Mouse (Mus musculus) liver, adult 2 months (tissue): ENCODE data around the gene Cldn15. TPM values are rescaled to one million over a fixed set of nuclear protein-coding genes. Genes with fewer than 3 reads are reported as not detected.
"Not testable (repeated sequence)": the region's sequence is repeated elsewhere in the genome, so short reads cannot be mapped to it uniquely, and the experiment has no call there.

Experiments
- DNase-seq: peaks from one replicate; pipeline ENCODE4 v3.0.0-alpha.2; 2011; ENCODE audit warnings: low read depth, low spot score; ENCODE audit errors: extremely low read depth
- H3K27ac ChIP-seq: fragments of 200-500 bp; replicated peaks from 2 replicates; pipeline ENCODE4 v1.5.1; 2012; ENCODE audit warnings: low read depth, mild to moderate bottlenecking, control low read depth, inconsistent platforms, low read length; ENCODE audit not compliant: insufficient read depth
- H3K27me3 ChIP-seq: fragments of 200-500 bp; 2 replicates; pipeline ENCODE4 v1.6.1; 2012; ENCODE audit warnings: mild to moderate bottlenecking, moderate library complexity, low read length, inconsistent platforms; ENCODE audit not compliant: control insufficient read depth, insufficient read depth
- H3K36me3 ChIP-seq: fragments of 200-500 bp; 2 replicates; pipeline ENCODE4 v1.6.1; 2012; ENCODE audit warnings: low read length, inconsistent platforms; ENCODE audit not compliant: control insufficient read depth, insufficient read depth
- H3K4me1 ChIP-seq: fragments of 200-500 bp; 2 replicates; pipeline ENCODE4 v1.6.1; 2011; ENCODE audit warnings: low read length; ENCODE audit not compliant: control insufficient read depth, insufficient read depth
- H3K4me3 ChIP-seq: fragments of 200-500 bp; 2 replicates; pipeline ENCODE4 v1.5.1; 2011; ENCODE audit warnings: low read depth, mild to moderate bottlenecking, control low read depth, low read length, moderate library complexity; ENCODE audit not compliant: insufficient read depth
- H3K79me2 ChIP-seq: fragments of 200-500 bp; 2 replicates; pipeline ENCODE4 v1.6.1; 2012; ENCODE audit warnings: inconsistent platforms, mild to moderate bottlenecking, low read length, moderate library complexity; ENCODE audit not compliant: control insufficient read depth, insufficient read depth
- H3K9ac ChIP-seq: fragments of 200-500 bp; 2 replicates; pipeline ENCODE4 v1.6.1; 2012; ENCODE audit warnings: low read depth, mild to moderate bottlenecking, control low read depth, inconsistent platforms, low read length
- CTCF ChIP-seq: fragments of 200-500 bp; IDR thresholded peaks from 2 replicates; pipeline ENCODE4 v1.5.1; 2011; ENCODE audit warnings: low read depth, low read length, control low read depth
- POLR2A ChIP-seq: fragments of 200-500 bp; IDR thresholded peaks from 2 replicates; pipeline ENCODE4 v1.6.1; 2011; ENCODE audit warnings: low read length, control low read depth; ENCODE audit not compliant: insufficient read depth; ENCODE audit errors: extremely low read depth
- WGBS: fragments of 180-500 bp; shearing (Covaris S2); methylation state at CpG from one replicate; pipeline ENCODE4 v1.1.7; 2018; 5-methylcytosine and 5-hydroxymethylcytosine counted together
- polyA plus RNA-seq: library from polyadenylated mRNA; depleted of rRNA; stranded (reverse); fragments of >200 nt; gene quantifications from 2 replicates; pipeline ENCODE4 v1.2.3, GENCODE M21; 2012
- total RNA-seq: library from RNA; depleted of rRNA; stranded (reverse); fragments of >200 nt; gene quantifications from 2 replicates; pipeline ENCODE4 v1.2.3, GENCODE M21; 2014

The Cldn15 gene
- total and polyA plus RNA-seq, 2 experiments = 0.46 to 0.81 TPM

DNA sequence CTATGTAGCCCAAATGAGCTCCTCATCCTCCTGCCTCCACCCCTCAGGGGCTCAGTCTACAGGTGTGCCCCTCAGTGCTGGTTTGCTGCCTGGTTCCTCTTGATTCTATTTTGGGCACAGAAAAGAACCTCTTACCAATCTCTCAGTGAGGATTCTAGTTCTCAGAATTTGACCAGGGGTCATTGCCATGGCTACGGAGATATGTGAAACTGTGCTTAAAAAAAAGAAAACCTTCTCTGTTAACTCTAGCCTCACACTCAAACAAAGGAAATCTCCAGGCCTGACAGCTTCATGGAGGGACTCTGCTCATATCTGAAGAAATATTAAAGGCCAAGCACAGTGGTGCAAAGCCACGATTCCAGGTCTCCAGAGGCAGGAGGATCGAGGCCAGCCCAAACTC lies 23.6 kb upstream of the Cldn15 start:
- Histone ChIP-seq H3K9ac (no peak overlapping the region), H3K4me1 (no peaks in the 10 kb centered on the region), H3K4me3 (no peak overlapping the region), H3K27ac (no peak overlapping the region), H3K79me2 (no peaks in the 10 kb centered on the region), H3K36me3 (no peaks in the 10 kb centered on the region), H3K27me3 (no peaks in the 10 kb centered on the region)
- WGBS = 74% methylated on average over 3 of the region's 3 CpGs
- no peak for DNase-seq
- TF ChIP-seq POLR2A (no peak), CTCF (no peak)

DNA sequence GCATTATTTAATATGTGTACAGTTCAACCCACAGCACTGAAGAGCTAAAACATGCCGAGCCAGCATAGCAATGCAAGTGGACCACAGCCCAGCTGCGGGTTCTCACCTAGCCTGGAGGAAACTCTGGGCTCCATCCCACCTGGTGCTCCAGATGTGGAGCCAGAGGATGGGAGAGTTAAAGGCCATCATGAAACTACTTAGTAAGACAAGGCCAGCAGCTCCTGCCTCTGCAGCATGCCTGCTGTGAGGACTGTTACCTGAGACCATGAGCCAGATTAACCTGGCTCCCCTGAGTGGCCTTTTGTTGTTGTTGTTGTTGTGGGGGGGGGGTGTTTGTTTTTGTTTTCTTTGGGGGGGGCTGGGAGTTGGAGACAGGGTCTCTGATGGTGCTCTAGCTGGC lies 23.0 kb upstream of the Cldn15 start:
- Histone ChIP-seq H3K79me2 (no peaks in the 10 kb centered on the region), H3K4me3 (no peak overlapping the region), H3K9ac (no peak overlapping the region), H3K27ac (no peak overlapping the region), H3K27me3 (no peaks in the 10 kb centered on the region), H3K36me3 (no peaks in the 10 kb centered on the region), H3K4me1 (no peaks in the 10 kb centered on the region)
- DNase-seq = no peak
- no peak for TF ChIP-seq POLR2A
- no peak for TF ChIP-seq CTCF
- WGBS = 90% methylated on average over 2 of the region's 2 CpGs

DNA sequence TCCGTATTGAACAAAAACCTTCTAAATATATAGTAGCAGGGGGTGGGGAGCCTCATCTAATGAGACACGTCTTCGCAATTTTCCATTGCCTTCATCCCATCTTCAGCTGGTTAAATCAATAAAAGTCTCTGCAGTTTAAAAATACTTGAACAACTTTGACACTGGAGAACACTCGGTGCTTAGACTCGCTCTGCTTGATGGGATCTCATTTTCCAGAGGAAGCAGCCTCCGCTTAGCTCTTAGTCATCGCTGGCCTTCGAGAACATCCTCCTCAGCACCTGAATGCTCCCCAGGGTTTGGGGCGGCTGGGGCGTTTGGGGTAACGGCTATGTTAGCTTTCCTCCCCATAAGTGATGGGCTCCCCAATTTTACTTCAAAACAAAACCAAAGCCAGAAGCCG lies 21.3 kb upstream of the Cldn15 start:
- Histone ChIP-seq H3K27ac (no peak overlapping the region), H3K4me1 (no peaks in the 10 kb centered on the region), H3K79me2 (no peaks in the 10 kb centered on the region), H3K36me3 (no peaks in the 10 kb centered on the region), H3K9ac (no peak overlapping the region), H3K27me3 (no peaks in the 10 kb centered on the region), H3K4me3 (no peak overlapping the region)
- no peak for TF ChIP-seq CTCF
- TF ChIP-seq POLR2A = no peak
- 81% methylated on average over 12 of the region's 12 CpGs for WGBS
- DNase-seq = no peak

DNA sequence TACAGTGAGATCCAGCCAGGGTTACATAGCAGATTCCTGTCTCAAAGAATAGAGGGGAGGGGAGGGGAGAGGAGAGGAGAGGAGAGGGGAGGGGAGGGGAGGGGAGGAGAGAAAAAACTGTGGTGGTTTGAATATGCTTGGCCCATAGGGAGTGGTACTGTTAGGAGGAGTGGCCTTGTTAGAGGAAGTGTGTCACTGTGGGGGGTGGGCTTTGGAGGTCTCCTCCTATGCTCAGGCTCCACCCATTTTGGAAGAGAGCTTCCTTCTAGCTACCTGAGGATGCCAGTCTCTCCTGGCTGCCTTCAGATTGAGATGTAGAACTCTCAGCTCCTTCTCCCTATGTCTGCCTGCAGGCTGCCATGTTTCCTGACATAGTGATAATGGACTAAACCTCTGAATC lies 18.5 kb upstream of the Cldn15 start:
- no peak overlapping the region for H3K4me3 ChIP-seq
- no peak overlapping the region for H3K9ac ChIP-seq
- no peak overlapping the region for H3K27ac ChIP-seq
- H3K36me3 ChIP-seq = no peaks in the 10 kb centered on the region
- H3K27me3 ChIP-seq = no peaks in the 10 kb centered on the region
- no peaks in the 10 kb centered on the region for H3K4me1 ChIP-seq
- TF ChIP-seq POLR2A = no peak
- no peak for TF ChIP-seq CTCF
- no peak for DNase-seq
- no peaks in the 10 kb centered on the region for H3K79me2 ChIP-seq

DNA sequence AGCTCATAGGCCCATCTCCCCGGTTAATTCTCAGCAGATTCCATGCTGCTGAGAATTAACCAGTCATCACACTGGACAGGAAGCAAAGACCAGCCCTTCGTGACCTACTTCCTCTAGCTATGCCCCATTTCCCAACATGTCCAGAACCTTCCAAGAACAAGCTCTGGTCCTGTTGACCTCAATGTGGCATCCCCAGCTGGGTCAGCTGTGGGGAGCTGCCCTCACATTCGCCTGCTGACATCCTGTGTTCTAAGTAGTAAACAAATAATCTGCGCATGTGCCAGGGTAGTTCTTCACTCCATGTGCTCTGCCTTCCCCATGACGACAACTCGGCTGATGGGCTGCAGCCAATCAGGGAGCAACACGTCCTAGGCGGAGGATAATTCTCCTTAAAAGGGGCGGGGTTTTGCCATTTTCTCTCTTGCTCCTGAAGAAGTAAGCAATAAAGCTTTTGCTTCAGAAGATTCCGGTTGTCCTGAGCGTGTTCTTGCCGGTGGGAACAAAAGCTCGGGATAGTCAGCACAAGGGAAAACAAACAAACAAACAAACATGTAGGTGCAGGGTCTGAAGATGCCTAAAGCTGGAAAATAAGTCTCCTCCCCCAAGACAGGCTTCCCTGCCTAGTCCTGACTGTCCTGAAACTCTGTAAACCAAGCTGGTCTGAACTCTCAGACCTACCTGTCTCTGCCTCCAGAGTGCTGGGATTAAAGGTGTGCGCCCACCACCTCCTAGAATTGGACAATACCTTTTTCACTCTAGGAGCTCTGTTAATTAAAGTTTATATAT lies 16.7 kb upstream of the Cldn15 start:
- H3K27me3 ChIP-seq, H3K4me1 ChIP-seq, H3K4me3 ChIP-seq, H3K27ac ChIP-seq, H3K79me2 ChIP-seq, H3K36me3 ChIP-seq, H3K9ac ChIP-seq: not testable (repeated sequence)
- 72% methylated on average over 14 of the region's 14 CpGs for WGBS
- peak; percentile 41 for DNase-seq

DNA sequence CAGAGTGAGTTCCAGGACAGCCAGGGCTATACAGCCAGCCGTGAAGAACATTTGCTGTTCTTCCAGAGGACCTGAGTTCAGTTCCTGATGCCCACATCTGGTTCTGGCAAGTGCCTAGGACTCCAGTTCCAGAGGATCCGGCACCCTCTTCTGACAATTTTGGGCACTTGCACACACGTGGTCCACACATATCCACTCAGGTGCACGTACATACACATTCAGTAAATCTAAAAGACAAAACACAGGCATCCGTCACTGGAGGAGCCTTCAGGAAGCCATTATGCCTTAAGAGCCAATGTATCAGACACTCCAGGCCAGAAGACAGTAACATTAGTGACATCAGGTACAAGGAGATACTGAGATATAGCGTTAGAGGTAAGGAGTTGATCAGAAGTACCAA lies 15.9 kb upstream of the Cldn15 start:
- Histone ChIP-seq H3K79me2 (peaks cover 13% of the 10 kb centered on the region; the same call in 1 of the 2 replicates), H3K27me3 (no peaks in the 10 kb centered on the region), H3K9ac (no peak overlapping the region), H3K4me3 (no peak overlapping the region), H3K27ac (no peak overlapping the region), H3K36me3 (no peaks in the 10 kb centered on the region), H3K4me1 (peaks cover 11% of the 10 kb centered on the region)
- DNase-seq = no peak
- no peak for TF ChIP-seq CTCF
- no peak for TF ChIP-seq POLR2A
- 93% methylated on average over 6 of the region's 6 CpGs for WGBS
